Mouse (Mus musculus): ENCODE measurements at regions not wholly inside any gene's neighbourhood (a gene's known extent, or its start where the extent isn't known, plus 50 kb on each side); places are given as distances from the start of the nearest gene placed in this dataset.

DNA sequence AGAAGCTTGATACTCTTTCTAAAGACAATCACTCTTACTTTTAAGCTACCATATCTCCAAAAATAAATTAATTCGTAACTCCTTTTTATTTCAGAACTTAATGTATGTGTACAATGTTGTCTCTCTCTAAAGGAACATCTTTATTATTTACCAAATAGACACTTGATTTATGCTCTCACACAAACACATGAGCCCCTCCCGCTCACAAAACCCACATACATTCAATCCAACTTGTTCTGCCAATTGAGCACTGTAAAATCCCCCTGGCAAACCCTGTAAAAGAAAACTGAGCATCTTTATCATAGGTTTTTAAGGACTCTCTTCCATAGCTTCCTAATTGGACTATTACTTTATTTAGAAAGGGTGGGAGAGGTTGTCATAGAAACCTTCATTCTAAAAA, 812.5 kb downstream of the Phf3 start:
- no peaks in the 10 kb centered on the region for H3K4me1 ChIP-seq (replicated peaks; ENCODE audit: control insufficient read depth, insufficient read depth, low read length)
- H3K9ac ChIP-seq (replicated peaks; ENCODE audit: low read depth, low read length): no peak overlapping the region
- WGBS: 43% methylated on average over 2 of the region's 2 CpGs
- H3K36me3 ChIP-seq (ENCODE audit: control insufficient read depth, insufficient read depth): no peaks in the 10 kb centered on the region
- no peak overlapping the region for H3K4me2 ChIP-seq (ENCODE audit: low read length)
- H3K4me3 ChIP-seq (replicated peaks; ENCODE audit: low read length): no peak overlapping the region
- peak; percentile 65 for ATAC-seq
- H3K9me3 ChIP-seq (ENCODE audit: control insufficient read depth, low read length): no peaks in the 10 kb centered on the region
- H3K27me3 ChIP-seq (replicated peaks; ENCODE audit: control insufficient read depth, insufficient read depth, low read length): no peaks in the 10 kb centered on the region
- H3K27ac ChIP-seq (ENCODE audit: low read length): no peak overlapping the region

DNA sequence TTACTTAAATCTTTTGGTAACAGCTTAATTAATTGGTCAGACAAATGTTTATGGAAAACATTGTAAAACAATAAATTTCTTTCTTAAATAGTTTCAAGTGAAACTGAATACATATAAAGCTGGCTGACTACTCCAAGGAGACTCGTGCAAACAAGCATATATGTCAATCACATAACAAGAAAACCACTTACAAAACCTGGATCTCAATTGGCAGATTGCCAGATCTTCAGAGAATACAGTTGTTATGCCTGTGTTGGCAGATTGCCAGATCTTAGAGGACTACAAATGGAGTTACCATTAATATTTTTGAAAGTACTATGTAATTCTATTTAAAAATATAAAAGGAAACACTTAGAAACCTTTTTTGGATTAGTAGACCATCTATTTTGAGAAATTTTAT, 812.9 kb downstream of the Phf3 start:
- H3K9me3 ChIP-seq (ENCODE audit: control insufficient read depth, low read length): no peaks in the 10 kb centered on the region
- 4% methylated on average over 1 of the region's 1 CpGs for WGBS
- H3K36me3 ChIP-seq (ENCODE audit: control insufficient read depth, insufficient read depth): no peaks in the 10 kb centered on the region
- no peak overlapping the region for H3K4me2 ChIP-seq (ENCODE audit: low read length)
- peak; percentile 92 for ATAC-seq
- H3K27ac ChIP-seq (ENCODE audit: low read length): no peak overlapping the region
- H3K27me3 ChIP-seq (replicated peaks; ENCODE audit: control insufficient read depth, insufficient read depth, low read length): no peaks in the 10 kb centered on the region
- H3K4me1 ChIP-seq (replicated peaks; ENCODE audit: control insufficient read depth, insufficient read depth, low read length): no peaks in the 10 kb centered on the region
- H3K4me3 ChIP-seq (replicated peaks; ENCODE audit: low read length): no peak overlapping the region
- no peak overlapping the region for H3K9ac ChIP-seq (replicated peaks; ENCODE audit: low read depth, low read length)

DNA sequence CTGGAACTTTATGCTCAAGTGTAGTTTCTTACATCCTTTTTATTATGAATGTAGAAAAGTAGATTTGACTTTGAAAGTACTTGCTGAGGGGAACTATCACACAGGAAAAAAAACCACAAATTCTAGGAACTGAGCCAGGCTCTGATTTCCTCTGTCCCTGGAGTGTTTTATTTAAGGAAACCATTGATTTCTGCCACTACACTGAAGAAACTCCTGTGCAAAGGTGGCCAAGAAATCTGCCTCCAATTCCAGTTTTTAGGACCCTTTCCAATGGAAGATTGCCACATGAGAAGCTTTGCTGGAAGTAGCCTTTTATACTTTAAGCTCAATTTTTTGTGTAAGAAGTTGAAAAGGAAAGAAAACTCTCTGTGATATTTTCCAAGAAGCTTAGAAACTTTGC, 856.1 kb downstream of the Phf3 start:
- Histone ChIP-seq H3K4me2 (ENCODE audit: low read length) (no peak overlapping the region), H3K4me1 (replicated peaks; ENCODE audit: control insufficient read depth, insufficient read depth, low read length) (no peaks in the 10 kb centered on the region), H3K36me3 (ENCODE audit: control insufficient read depth, insufficient read depth) (no peaks in the 10 kb centered on the region), H3K9me3 (ENCODE audit: control insufficient read depth, low read length) (no peaks in the 10 kb centered on the region), H3K27me3 (replicated peaks; ENCODE audit: control insufficient read depth, insufficient read depth, low read length) (no peaks in the 10 kb centered on the region), H3K27ac (ENCODE audit: low read length) (no peak overlapping the region), H3K4me3 (replicated peaks; ENCODE audit: low read length) (no peak overlapping the region), H3K9ac (replicated peaks; ENCODE audit: low read depth, low read length) (no peak overlapping the region)
- ATAC-seq: no peak

DNA sequence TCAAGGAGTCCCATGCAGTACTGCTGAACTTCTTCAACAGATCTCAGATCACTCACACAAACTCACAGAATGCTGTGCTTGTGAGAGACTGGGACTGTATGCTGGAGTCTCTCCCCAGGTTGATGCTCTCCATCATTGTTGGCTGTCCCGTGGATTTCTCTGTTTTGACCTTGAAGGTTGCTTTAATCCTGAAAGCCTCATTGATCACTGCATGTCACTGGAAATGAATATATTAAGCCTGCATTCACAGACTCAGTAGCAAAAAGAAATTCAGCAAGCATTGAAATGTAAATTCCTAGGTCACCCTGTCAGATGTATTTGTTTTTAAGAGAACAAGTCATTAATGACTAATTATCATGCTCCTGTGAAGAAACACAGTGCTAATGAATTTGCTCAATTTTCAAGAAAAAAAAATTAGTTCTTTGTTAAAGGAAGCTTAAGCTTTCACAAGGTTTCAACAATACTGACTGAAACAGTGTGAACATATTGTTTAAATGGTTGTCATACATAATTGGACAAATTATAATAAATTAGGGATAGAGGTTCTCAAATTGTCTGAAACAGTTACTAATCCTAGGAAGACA, 864.9 kb downstream of the Phf3 start:
- Histone ChIP-seq H3K36me3 (ENCODE audit: control insufficient read depth, insufficient read depth) (no peaks in the 10 kb centered on the region), H3K4me3 (replicated peaks; ENCODE audit: low read length) (no peak overlapping the region), H3K4me2 (ENCODE audit: low read length) (no peak overlapping the region), H3K27ac (ENCODE audit: low read length) (no peak overlapping the region), H3K9ac (replicated peaks; ENCODE audit: low read depth, low read length) (no peak overlapping the region), H3K9me3 (ENCODE audit: control insufficient read depth, low read length) (no peaks in the 10 kb centered on the region; the same call in 1 of the 2 replicates), H3K4me1 (replicated peaks; ENCODE audit: control insufficient read depth, insufficient read depth, low read length) (peaks cover 2% of the 10 kb centered on the region), H3K27me3 (replicated peaks; ENCODE audit: control insufficient read depth, insufficient read depth, low read length) (no peaks in the 10 kb centered on the region)
- peak; percentile 86 for ATAC-seq
- WGBS: 4% methylated on average over 1 of the region's 1 CpGs
